Mouse (Mus musculus): ENCODE data around the gene Man2a1. TPM values are rescaled to one million over a fixed set of nuclear protein-coding genes. Genes with fewer than 3 reads are reported as not detected.

Gene Man2a1
- polyA plus RNA-seq, 1 experiment from 2014 or later = 9.1 TPM

- 0 out of 2 replicates have a peak, but pooled peaks cover 14% of the 10 kb centered on the region for H3K4me1 ChIP-seq
- peaks cover 1% of the 10 kb centered on the region; the same call in 1 of the 2 replicates for H3K9me3 ChIP-seq
- peak; percentile 58 for DNase-seq (ENCODE audit: low spot score)
- H3K36me3 ChIP-seq = peaks cover 16% of the 10 kb centered on the region
- peaks cover 62% of the 10 kb centered on the region for H3K27me3 ChIP-seq (ENCODE audit: insufficient read depth, poor library complexity, severe bottlenecking)
- H3K27ac ChIP-seq = no peak overlapping the region
- WGBS = 54% methylated on average over 9 of the region's 9 CpGs
- no peak overlapping the region for H3K4me3 ChIP-seq
Observed at GRCm38 (mm10) chr17:64647396-64647795, 46.9 kb downstream of the Man2a1 start.

GRCm38 (mm10) chr17:64650702-64651101 lies 50.2 kb downstream of the Man2a1 start:
- WGBS = 94% methylated on average over 9 of the region's 9 CpGs

GRCm38 (mm10) chr17:64653621-64654020 lies 53.1 kb downstream of the Man2a1 start:
- Histone ChIP-seq H3K27me3 (ENCODE audit: insufficient read depth, poor library complexity, severe bottlenecking) (peaks cover 53% of the 10 kb centered on the region), H3K36me3 (peaks cover 33% of the 10 kb centered on the region)

More at GRCm38 (mm10) chr17:64650702-64651101, 50.2 kb downstream of the Man2a1 start:
- no peak for DNase-seq (ENCODE audit: low spot score)
- peaks cover 66% of the 10 kb centered on the region for H3K27me3 ChIP-seq (ENCODE audit: insufficient read depth, poor library complexity, severe bottlenecking)
- no peaks in the 10 kb centered on the region for H3K4me1 ChIP-seq
- H3K4me3 ChIP-seq = no peak overlapping the region
- no peak overlapping the region for H3K27ac ChIP-seq
- H3K9me3 ChIP-seq = peaks cover 5% of the 10 kb centered on the region; the same call in 1 of the 2 replicates
- H3K36me3 ChIP-seq = peaks cover 31% of the 10 kb centered on the region

GRCm38 (mm10) chr17:64659682-64660081 lies 59.1 kb downstream of the Man2a1 start:
- peaks cover 11% of the 10 kb centered on the region for H3K27me3 ChIP-seq (ENCODE audit: insufficient read depth, poor library complexity, severe bottlenecking)
- H3K4me3 ChIP-seq = no peak overlapping the region
- H3K27ac ChIP-seq = no peak overlapping the region
- DNase-seq (ENCODE audit: low spot score) = no peak
- WGBS = 93% methylated on average over 4 of the region's 4 CpGs
- H3K4me1 ChIP-seq = no peaks in the 10 kb centered on the region
- no peaks in the 10 kb centered on the region for H3K9me3 ChIP-seq
- H3K36me3 ChIP-seq = peaks cover 18% of the 10 kb centered on the region

More at GRCm38 (mm10) chr17:64653621-64654020, 53.1 kb downstream of the Man2a1 start:
- Histone ChIP-seq H3K9me3 (peaks cover 5% of the 10 kb centered on the region; the same call in 1 of the 2 replicates), H3K4me1 (no peaks in the 10 kb centered on the region), H3K4me3 (no peak overlapping the region), H3K27ac (no peak overlapping the region)
- peak; percentile 70 for DNase-seq (ENCODE audit: low spot score)
- 93% methylated on average over 2 of the region's 2 CpGs for WGBS

- Histone ChIP-seq H3K27me3 (ENCODE audit: insufficient read depth, poor library complexity, severe bottlenecking) (no peaks in the 10 kb centered on the region), H3K4me1 (no peaks in the 10 kb centered on the region), H3K9me3 (no peaks in the 10 kb centered on the region), H3K27ac (no peak overlapping the region), H3K36me3 (peaks cover 30% of the 10 kb centered on the region), H3K4me3 (no peak overlapping the region)
- DNase-seq (ENCODE audit: low spot score) = no peak
- WGBS = 87% methylated on average over 4 of the region's 4 CpGs
Observed at GRCm38 (mm10) chr17:64666518-64666917, 66.0 kb downstream of the Man2a1 start.

GRCm38 (mm10) chr17:64668504-64668903 lies 68.0 kb downstream of the Man2a1 start:
- H3K4me3 ChIP-seq = no peak overlapping the region
- no peaks in the 10 kb centered on the region for H3K9me3 ChIP-seq
- peaks cover 44% of the 10 kb centered on the region for H3K36me3 ChIP-seq
- no peak overlapping the region for H3K27ac ChIP-seq
- no peak for DNase-seq (ENCODE audit: low spot score)
- WGBS = 71% methylated on average over 5 of the region's 5 CpGs
- no peaks in the 10 kb centered on the region for H3K27me3 ChIP-seq (ENCODE audit: insufficient read depth, poor library complexity, severe bottlenecking)
- H3K4me1 ChIP-seq = no peaks in the 10 kb centered on the region

- peaks cover 47% of the 10 kb centered on the region for H3K36me3 ChIP-seq
Observed at GRCm38 (mm10) chr17:64674401-64674800, 73.9 kb downstream of the Man2a1 start.

GRCm38 (mm10) chr17:64674980-64675379 lies 74.4 kb downstream of the Man2a1 start:
- no peak overlapping the region for H3K27ac ChIP-seq
- H3K27me3 ChIP-seq (ENCODE audit: insufficient read depth, poor library complexity, severe bottlenecking) = no peaks in the 10 kb centered on the region
- H3K4me3 ChIP-seq = no peak overlapping the region
- no peaks in the 10 kb centered on the region for H3K9me3 ChIP-seq
- peaks cover 42% of the 10 kb centered on the region for H3K36me3 ChIP-seq
- WGBS = 85% methylated on average over 6 of the region's 6 CpGs
- DNase-seq (ENCODE audit: low spot score) = no peak
- no peaks in the 10 kb centered on the region for H3K4me1 ChIP-seq

More at GRCm38 (mm10) chr17:64674401-64674800, 73.9 kb downstream of the Man2a1 start:
- 89% methylated on average over 1 of the region's 1 CpGs for WGBS
- H3K27ac ChIP-seq = no peak overlapping the region
- no peaks in the 10 kb centered on the region for H3K27me3 ChIP-seq (ENCODE audit: insufficient read depth, poor library complexity, severe bottlenecking)
- H3K4me1 ChIP-seq = no peaks in the 10 kb centered on the region
- no peak for DNase-seq (ENCODE audit: low spot score)
- no peaks in the 10 kb centered on the region for H3K9me3 ChIP-seq
- no peak overlapping the region for H3K4me3 ChIP-seq

GRCm38 (mm10) chr17:64676735-64677469 lies 76.4 kb downstream of the Man2a1 start:
- no peak for DNase-seq (ENCODE audit: low spot score)
- Histone ChIP-seq H3K27ac (no peak overlapping the region), H3K36me3 (peaks cover 31% of the 10 kb centered on the region), H3K4me3 (no peak overlapping the region), H3K9me3 (no peaks in the 10 kb centered on the region), H3K27me3 (ENCODE audit: insufficient read depth, poor library complexity, severe bottlenecking) (no peaks in the 10 kb centered on the region), H3K4me1 (no peaks in the 10 kb centered on the region)
- 68% methylated on average over 10 of the region's 10 CpGs for WGBS

GRCm38 (mm10) chr17:64681461-64681860 lies 80.9 kb downstream of the Man2a1 start:
- H3K4me1 ChIP-seq = no peaks in the 10 kb centered on the region
- no peak overlapping the region for H3K4me3 ChIP-seq
- H3K36me3 ChIP-seq = 0 out of 2 replicates have a peak, but pooled peaks cover 16% of the 10 kb centered on the region
- no peak for DNase-seq (ENCODE audit: low spot score)
- 85% methylated on average over 3 of the region's 3 CpGs for WGBS
- H3K27ac ChIP-seq = no peak overlapping the region
- no peaks in the 10 kb centered on the region for H3K9me3 ChIP-seq
- no peaks in the 10 kb centered on the region for H3K27me3 ChIP-seq (ENCODE audit: insufficient read depth, poor library complexity, severe bottlenecking)

GRCm38 (mm10) chr17:64681927-64682326 lies 81.4 kb downstream of the Man2a1 start:
- no peak for DNase-seq (ENCODE audit: low spot score)

GRCm38 (mm10) chr17:64684088-64684487 lies 83.6 kb downstream of the Man2a1 start:
- no peaks in the 10 kb centered on the region for H3K4me1 ChIP-seq
- H3K27me3 ChIP-seq (ENCODE audit: insufficient read depth, poor library complexity, severe bottlenecking) = no peaks in the 10 kb centered on the region
- 92% methylated on average over 4 of the region's 4 CpGs for WGBS
- H3K9me3 ChIP-seq = no peaks in the 10 kb centered on the region
- DNase-seq (ENCODE audit: low spot score) = no peak
- 0 out of 2 replicates have a peak, but pooled peaks cover 21% of the 10 kb centered on the region for H3K36me3 ChIP-seq
- H3K4me3 ChIP-seq = no peak overlapping the region
- H3K27ac ChIP-seq = no peak overlapping the region

More at GRCm38 (mm10) chr17:64681927-64682326, 81.4 kb downstream of the Man2a1 start:
- 90% methylated on average over 2 of the region's 2 CpGs for WGBS
- H3K4me1 ChIP-seq = no peaks in the 10 kb centered on the region
- H3K9me3 ChIP-seq = no peaks in the 10 kb centered on the region
- H3K4me3 ChIP-seq = no peak overlapping the region
- H3K27me3 ChIP-seq (ENCODE audit: insufficient read depth, poor library complexity, severe bottlenecking) = no peaks in the 10 kb centered on the region
- H3K36me3 ChIP-seq = 0 out of 2 replicates have a peak, but pooled peaks cover 16% of the 10 kb centered on the region
- no peak overlapping the region for H3K27ac ChIP-seq

GRCm38 (mm10) chr17:64685216-64685903 lies 84.8 kb downstream of the Man2a1 start:
- H3K4me1 ChIP-seq = no peaks in the 10 kb centered on the region
- DNase-seq (ENCODE audit: low spot score) = no peak
- peaks cover 33% of the 10 kb centered on the region for H3K36me3 ChIP-seq
- H3K27ac ChIP-seq = no peak overlapping the region
- no peak overlapping the region for H3K4me3 ChIP-seq
- H3K9me3 ChIP-seq = no peaks in the 10 kb centered on the region
- 82% methylated on average over 6 of the region's 6 CpGs for WGBS
- no peaks in the 10 kb centered on the region for H3K27me3 ChIP-seq (ENCODE audit: insufficient read depth, poor library complexity, severe bottlenecking)
